Mouse (Mus musculus): Measurements from ENCODE around the gene Liph.

DNA sequence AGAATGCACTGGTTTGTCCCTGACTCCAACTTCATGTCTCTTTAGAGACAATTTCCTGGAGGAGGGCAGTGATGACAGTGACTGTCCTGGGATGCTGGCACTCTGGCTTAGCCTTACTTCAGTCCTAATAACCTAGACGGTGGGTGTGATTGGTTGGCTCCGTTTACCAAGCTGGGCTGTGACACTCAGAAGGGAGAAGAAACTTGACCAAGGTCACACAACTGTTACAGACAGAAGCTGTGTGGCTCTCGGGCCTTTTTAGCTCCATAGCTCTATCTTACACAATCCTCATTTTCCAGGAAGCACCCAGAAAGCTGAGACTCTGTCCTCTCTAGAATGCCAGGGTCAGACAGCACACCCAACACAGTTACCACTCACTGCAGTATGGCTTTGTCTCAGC lies 29.9 kb downstream of the Liph start:
- TF ChIP-seq EP300 (IDR thresholded peaks at IDR 0.05; ENCODE audit: low read depth) (no peak), CTCF (IDR thresholded peaks at IDR 0.05; ENCODE audit: low read depth) (no peak)

Data from liver, postnatal 0 days (tissue).